Comparison of ENCODE assay signal across 11 mouse cellular contexts in genomic region chr11:118132136-118132535, GRCm38 (mm10). TPM values are rescaled to one million over a fixed set of nuclear protein-coding genes. Genes with fewer than 3 reads are reported as not detected.
A peak's percentile ranks its signal among the peaks of the same experiment; 100 is the strongest.
DNase-seq lines count a peak whose midpoint lies in the region; ATAC-seq lines count a peak whose summit lies in the region.
"Had no signal": no experiment of that assay in that cellular context is flagged by ENCODE, and none has a peak within 500 bp of the region (broad histone marks: within the 10 kb centered on the region; RNA-seq: fewer than 3 reads in every experiment).

No protein-coding gene starts in this region.

- H3K27ac ChIP-seq in intestine, embryonic 16.5 days (ENCODE audit: low read length), result no peak overlapping the region
- H3K27ac ChIP-seq in intestine, embryonic 15.5 days, result no peak overlapping the region
- H3K27ac ChIP-seq in liver, embryonic 12.5 days, result no peak overlapping the region
- H3K27ac ChIP-seq: hindbrain, embryonic 15.5 days had no signal

- no peaks in the 10 kb centered on the region for H3K9me3 ChIP-seq in intestine, embryonic 16.5 days (ENCODE audit: control insufficient read depth, low read length)
- no peaks in the 10 kb centered on the region for H3K9me3 ChIP-seq in intestine, embryonic 15.5 days
- H3K9me3 ChIP-seq in liver, embryonic 12.5 days (replicated peaks), result no peaks in the 10 kb centered on the region
- H3K9me3 ChIP-seq: hindbrain, embryonic 15.5 days had no signal

- H3K9ac ChIP-seq in intestine, embryonic 16.5 days (ENCODE audit: low read depth, low read length), result no peak overlapping the region
- no peak overlapping the region for H3K9ac ChIP-seq in intestine, embryonic 15.5 days
- no peak overlapping the region for H3K9ac ChIP-seq in liver, embryonic 12.5 days
- H3K9ac ChIP-seq: hindbrain, embryonic 15.5 days had no signal

- H3K4me3 ChIP-seq in intestine, embryonic 16.5 days (ENCODE audit: low read length), result no peak overlapping the region
- H3K4me3 ChIP-seq in intestine, embryonic 15.5 days (replicated peaks), result no peak overlapping the region
- no peak overlapping the region for H3K4me3 ChIP-seq in liver, embryonic 12.5 days
- H3K4me3 ChIP-seq: erythroblast, embryonic 14.5 days; hindbrain, embryonic 15.5 days had no signal

- no peaks in the 10 kb centered on the region for H3K27me3 ChIP-seq in intestine, embryonic 16.5 days (replicated peaks; ENCODE audit: control insufficient read depth, insufficient read depth, low read length)
- H3K27me3 ChIP-seq in intestine, embryonic 15.5 days (replicated peaks), result no peaks in the 10 kb centered on the region
- no peaks in the 10 kb centered on the region for H3K27me3 ChIP-seq in liver, embryonic 12.5 days (replicated peaks)
- H3K27me3 ChIP-seq: hindbrain, embryonic 15.5 days had no signal

- 67% methylated on average over 8 of the region's 8 CpGs for WGBS in intestine, embryonic 16.5 days
- WGBS in intestine, embryonic 15.5 days, result 72% methylated on average over 8 of the region's 8 CpGs
- 59% methylated on average over 8 of the region's 8 CpGs for WGBS in liver, embryonic 12.5 days (ENCODE audit: insufficient replicate concordance)

- 0 out of 2 replicates have a peak overlapping the region, but pooled peaks have one; percentile 3 for H3K4me2 ChIP-seq in intestine, embryonic 16.5 days (ENCODE audit: low read depth, low read length)
- H3K4me2 ChIP-seq in intestine, embryonic 15.5 days (replicated peaks), result no peak overlapping the region
- H3K4me2 ChIP-seq in liver, embryonic 12.5 days, result no peak overlapping the region
- H3K4me2 ChIP-seq: hindbrain, embryonic 15.5 days had no signal

- H3K36me3 ChIP-seq in intestine, embryonic 16.5 days (ENCODE audit: control insufficient read depth, insufficient read depth, low read length), result no peaks in the 10 kb centered on the region
- no peaks in the 10 kb centered on the region for H3K36me3 ChIP-seq in intestine, embryonic 15.5 days
- no peaks in the 10 kb centered on the region for H3K36me3 ChIP-seq in liver, embryonic 12.5 days
- H3K36me3 ChIP-seq: hindbrain, embryonic 15.5 days had no signal

- DNase-seq in adrenal gland, adult 8-10 months, result peak; percentile 25
- DNase-seq in adrenal gland, postnatal 36 days, result peak; percentile 36 to 53
- DNase-seq in kidney, adult 8-10 months, result peak; percentile 29 to 46
- DNase-seq in ovary, adult 18-20 months (ENCODE audit: low spot score), result no peak
- DNase-seq: thymus, adult 18-20 months had no signal

- H3K4me1 ChIP-seq in intestine, embryonic 16.5 days (ENCODE audit: control insufficient read depth, insufficient read depth, low read length), result peaks cover 23% of the 10 kb centered on the region
- peaks cover 20% of the 10 kb centered on the region for H3K4me1 ChIP-seq in intestine, embryonic 15.5 days (replicated peaks)
- peaks cover 37% of the 10 kb centered on the region for H3K4me1 ChIP-seq in liver, embryonic 12.5 days

- no peak for ATAC-seq in intestine, embryonic 16.5 days
- ATAC-seq in intestine, embryonic 15.5 days, result no peak
- ATAC-seq in liver, embryonic 12.5 days, result no peak

RNA-seq across cellular contexts. Expression of gene Dnah17, which starts 1.7 kb away (rescaled TPM):
- 0.09 and 0.13 TPM in 2 replicates for polyA plus RNA-seq in intestine, embryonic 16.5 days (2015; fragmentation: Nextera tagmentation; extraction: Ambion mirVana)
- 0.08 and 0.16 TPM in 2 replicates for polyA plus RNA-seq in intestine, embryonic 15.5 days (2015; fragmentation: Nextera tagmentation; extraction: Ambion mirVana)
- total RNA-seq in adrenal gland, adult 8-10 months (2022), result under 1 TPM in 3 of 4 experiments, not detected in 1; 0.03 to 0.12 (median 0.03) TPM
- total RNA-seq in adrenal gland, postnatal 36 days (2021), result under 1 TPM in 1 of 2 experiments, not detected in 1; 0.03 TPM
- polyA plus RNA-seq in liver, embryonic 12.5 days (2016; fragmentation: Nextera tagmentation; extraction: Ambion mirVana), result 0.06 and 0.10 TPM in 2 replicates
- total RNA-seq: common myeloid progenitor, adult 5-6 weeks had no signal
- polyA plus RNA-seq: erythroblast, embryonic 14.5 days had no signal
